Comparison of ENCODE assay signal across 10 mouse cellular contexts in the genomic region with DNA sequence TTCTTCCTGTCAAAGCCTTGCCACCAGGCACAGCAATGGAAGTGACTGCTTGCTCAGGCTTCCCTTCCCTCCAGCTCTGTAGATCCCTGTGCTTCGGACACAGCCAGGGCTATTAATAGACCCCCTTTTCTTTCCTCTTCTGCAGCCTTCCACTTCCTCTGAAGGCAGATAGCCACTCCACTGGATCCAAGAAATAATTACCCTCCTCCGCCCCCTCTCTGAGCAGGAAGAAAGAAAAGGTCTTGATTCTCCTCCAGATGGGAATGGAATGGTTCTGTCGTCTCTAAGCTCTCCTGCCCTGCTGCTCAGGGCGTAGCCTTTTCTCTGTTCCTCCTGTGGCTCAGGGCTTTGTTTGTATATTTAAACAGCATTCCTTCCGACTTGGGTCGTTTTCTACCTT. TPM values are rescaled to one million over a fixed set of nuclear protein-coding genes. Genes with fewer than 3 reads are reported as not detected.
A peak's percentile ranks its signal among the peaks of the same experiment; 100 is the strongest.
DNase-seq lines count a peak whose midpoint lies in the region; ATAC-seq lines count a peak whose summit lies in the region.
"Had no signal": no experiment of that assay in that cellular context is flagged by ENCODE, and none has a peak within 500 bp of the region (broad histone marks: within the 10 kb centered on the region; RNA-seq: fewer than 3 reads in every experiment).

No protein-coding gene starts in this region.

- no peak overlapping the region for H3K9ac ChIP-seq in kidney, embryonic 16.5 days (replicated peaks; ENCODE audit: low read length)
- 0 out of 2 replicates have a peak overlapping the region, but pooled peaks have one; percentile 16 for H3K9ac ChIP-seq in embryonic facial prominence, embryonic 13.5 days
- H3K9ac ChIP-seq: liver, embryonic 13.5 days had no signal

- H3K4me3 ChIP-seq in kidney, embryonic 16.5 days (ENCODE audit: low read length) = no peak overlapping the region
- H3K4me3 ChIP-seq in embryonic facial prominence, embryonic 13.5 days = no peak overlapping the region
- H3K4me3 ChIP-seq: liver, embryonic 13.5 days had no signal

- peaks cover 14% of the 10 kb centered on the region; the same call in 1 of the 2 replicates for H3K4me1 ChIP-seq in kidney, embryonic 16.5 days (ENCODE audit: insufficient read depth, low read length)
- H3K4me1 ChIP-seq in embryonic facial prominence, embryonic 13.5 days = peaks cover 6% of the 10 kb centered on the region
- H3K4me1 ChIP-seq: liver, embryonic 13.5 days had no signal

- no peaks in the 10 kb centered on the region for H3K36me3 ChIP-seq in kidney, embryonic 16.5 days (ENCODE audit: insufficient read depth, low read length)
- H3K36me3 ChIP-seq in embryonic facial prominence, embryonic 13.5 days = no peaks in the 10 kb centered on the region
- H3K36me3 ChIP-seq: liver, embryonic 13.5 days had no signal

- 20% methylated on average over 6 of the region's 6 CpGs for WGBS in kidney, embryonic 16.5 days
- 13% methylated on average over 6 of the region's 6 CpGs for WGBS in embryonic facial prominence, embryonic 13.5 days

- H3K9me3 ChIP-seq in kidney, embryonic 16.5 days (ENCODE audit: low read length) = no peaks in the 10 kb centered on the region
- no peaks in the 10 kb centered on the region for H3K9me3 ChIP-seq in embryonic facial prominence, embryonic 13.5 days
- H3K9me3 ChIP-seq: liver, embryonic 13.5 days had no signal

- intact Hi-C loops in heart, postnatal 36 days (cut with DNase I) = no loop called here

- DNase-seq in kidney, adult 11 months = no peak
- DNase-seq in heart, postnatal 36 days = peak; percentile 13 to 23
- DNase-seq in lung, postnatal 14 days = peak; percentile 19
- no peak for DNase-seq in layer of hippocampus, postnatal 25 days (ENCODE audit: extremely low spot score in 1 of 2, low spot score in 1 of 2)
- DNase-seq: liver, embryonic 13.5 days; right cerebral cortex, adult 18-20 months had no signal

- peak; percentile 70; the same call in 1 of the 2 replicates for ATAC-seq in kidney, embryonic 16.5 days (ENCODE audit: low FRiP score, low TSS enrichment)
- no peak for ATAC-seq in embryonic facial prominence, embryonic 13.5 days (ENCODE audit: insufficient number of reproducible peaks, insufficient read depth, low FRiP score, low TSS enrichment, low read depth)
- no peak for ATAC-seq in frontal cortex, adult (ENCODE audit: low TSS enrichment)
- ATAC-seq in activated CD4-positive, CD25-positive, alpha-beta regulatory T cell, adult 4 months = no peak

- peak overlapping the region; percentile 60 for H3K27ac ChIP-seq in kidney, embryonic 16.5 days (ENCODE audit: low read length)
- H3K27ac ChIP-seq in embryonic facial prominence, embryonic 13.5 days = peak overlapping the region; percentile 22; the same call in 1 of the 2 replicates
- H3K27ac ChIP-seq: liver, embryonic 13.5 days had no signal

- peak overlapping the region; percentile 5; the same call in 1 of the 2 replicates for H3K4me2 ChIP-seq in kidney, embryonic 16.5 days (replicated peaks; ENCODE audit: low read depth, low read length)
- H3K4me2 ChIP-seq in embryonic facial prominence, embryonic 13.5 days = peak overlapping the region; percentile 16; the same call in 1 of the 2 replicates
- H3K4me2 ChIP-seq: liver, embryonic 13.5 days had no signal

- H3K27me3 ChIP-seq in kidney, embryonic 16.5 days (ENCODE audit: insufficient read depth, low read length) = no peaks in the 10 kb centered on the region
- no peaks in the 10 kb centered on the region for H3K27me3 ChIP-seq in embryonic facial prominence, embryonic 13.5 days
- H3K27me3 ChIP-seq: liver, embryonic 13.5 days had no signal

RNA-seq across cellular contexts. Expression of gene Tjp2, which starts 27.0 kb away (rescaled TPM):
- 31.0 and 33.2 TPM in 2 replicates for polyA plus RNA-seq in kidney, embryonic 16.5 days (2015; fragmentation: Nextera tagmentation; extraction: Ambion mirVana)
- 16.5 and 17.5 TPM in 2 replicates for polyA plus RNA-seq in embryonic facial prominence, embryonic 13.5 days (2015; fragmentation: Nextera tagmentation; extraction: Ambion mirVana)
- total RNA-seq in heart, postnatal 36 days (2021) = 10 to 100 TPM; 18.2 to 21.3 TPM
- polyA plus RNA-seq in activated CD4-positive, CD25-positive, alpha-beta regulatory T cell, adult 4 months (2017; shearing (Covaris generic)) = 1 to 10 TPM; 4.5 to 6.0 TPM
- 10 to 100 TPM; 18.9 to 19.8 TPM for total RNA-seq in layer of hippocampus, postnatal 25 days (2021)

RNA-seq across cellular contexts. Expression of gene Fxn, which starts 28.5 kb away (rescaled TPM):
- polyA plus RNA-seq in kidney, embryonic 16.5 days (2015; fragmentation: Nextera tagmentation; extraction: Ambion mirVana) = 54.6 and 59.1 TPM in 2 replicates
- polyA plus RNA-seq in embryonic facial prominence, embryonic 13.5 days (2015; fragmentation: Nextera tagmentation; extraction: Ambion mirVana) = 52.3 and 54.6 TPM in 2 replicates
- 10 to 100 TPM; 27.7 to 32.7 TPM for total RNA-seq in heart, postnatal 36 days (2021)
- polyA plus RNA-seq in activated CD4-positive, CD25-positive, alpha-beta regulatory T cell, adult 4 months (2017; shearing (Covaris generic)) = 10 to 100 TPM; 12.0 to 16.3 TPM
- 1 to 10 TPM; 7.1 to 9.3 TPM for total RNA-seq in layer of hippocampus, postnatal 25 days (2021)

Comparison
In these comparisons a context has a peak if more than half of its experiments do, and no peak if none do; other contexts are left out.
1. DNase-seq: peak in heart, postnatal 36 days (2 of 2) and lung, postnatal 14 days (single experiment); none in kidney, adult 11 months (single experiment) and layer of hippocampus, postnatal 25 days (0 of 2).